Mouse (Mus musculus) 3134 (cell line): Measurements from ENCODE around the gene Zfp362.

ENCODE experiments used
- DNase-seq: peaks from one replicate; pipeline ENCODE4 v3.0.0-alpha.2; 2011; ENCODE audit warnings: low spot score; ENCODE audit not compliant: insufficient read length; ENCODE audit errors: extremely low read depth

The Zfp362 gene

DNA sequence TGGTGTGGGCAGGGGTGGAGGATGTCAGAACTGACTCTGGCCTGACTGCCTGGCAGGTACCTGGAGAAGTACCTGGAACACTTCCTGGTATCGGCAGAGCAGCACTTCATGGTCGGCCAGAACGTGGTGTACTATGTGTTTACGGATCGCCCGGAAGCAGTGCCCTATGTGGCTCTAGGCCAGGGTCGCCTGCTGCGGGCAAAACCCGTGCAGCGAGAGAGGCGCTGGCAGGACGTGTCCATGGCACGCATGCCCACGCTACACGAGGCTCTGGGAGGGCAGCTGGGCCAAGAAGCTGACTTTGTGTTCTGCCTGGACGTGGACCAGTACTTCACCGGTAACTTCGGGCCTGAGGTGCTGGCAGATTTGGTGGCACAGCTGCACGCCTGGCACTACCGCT, 38.9 kb downstream of the Zfp362 start:
- no peak for DNase-seq

DNA sequence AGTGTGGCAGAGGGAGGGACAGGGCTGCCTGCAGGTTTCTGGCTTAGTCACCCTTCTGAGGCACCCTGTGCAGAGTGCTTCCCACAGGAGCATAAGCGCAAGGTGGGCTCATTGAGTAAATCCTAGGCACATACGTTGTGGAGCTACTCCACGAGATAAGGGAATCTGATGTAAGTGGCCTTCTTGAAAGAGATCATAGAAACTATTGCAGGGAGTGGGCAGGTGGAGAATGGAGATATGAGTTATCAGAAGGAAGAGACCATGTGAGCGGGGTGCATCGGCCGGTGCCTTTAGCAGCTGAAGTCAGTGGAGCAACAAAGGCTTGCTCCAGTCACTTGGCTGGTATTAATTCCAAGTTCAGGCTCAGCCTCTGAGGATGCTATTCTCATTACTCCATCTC, 45.8 kb downstream of the Zfp362 start:
- no peak for DNase-seq

DNA sequence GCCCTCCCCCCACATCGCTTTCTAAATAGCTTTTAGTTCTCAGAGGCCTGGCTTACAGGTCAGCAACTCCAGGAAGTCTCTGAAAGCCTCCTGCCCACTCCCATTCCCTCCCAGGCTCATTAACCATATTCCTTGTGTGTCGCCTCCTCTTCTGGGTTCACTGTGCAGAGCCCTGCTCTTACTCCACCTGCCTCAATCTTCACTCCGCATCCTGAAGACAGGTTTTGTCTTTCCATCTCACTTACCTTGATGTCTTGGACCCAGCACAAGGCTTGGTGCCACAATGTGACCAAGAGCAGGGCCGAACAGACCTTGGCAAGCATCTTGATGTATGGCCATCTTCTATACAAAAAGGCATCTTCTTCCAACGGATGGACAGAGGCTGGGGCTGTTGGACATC, 46.6 kb downstream of the Zfp362 start:
- no peak for DNase-seq

DNA sequence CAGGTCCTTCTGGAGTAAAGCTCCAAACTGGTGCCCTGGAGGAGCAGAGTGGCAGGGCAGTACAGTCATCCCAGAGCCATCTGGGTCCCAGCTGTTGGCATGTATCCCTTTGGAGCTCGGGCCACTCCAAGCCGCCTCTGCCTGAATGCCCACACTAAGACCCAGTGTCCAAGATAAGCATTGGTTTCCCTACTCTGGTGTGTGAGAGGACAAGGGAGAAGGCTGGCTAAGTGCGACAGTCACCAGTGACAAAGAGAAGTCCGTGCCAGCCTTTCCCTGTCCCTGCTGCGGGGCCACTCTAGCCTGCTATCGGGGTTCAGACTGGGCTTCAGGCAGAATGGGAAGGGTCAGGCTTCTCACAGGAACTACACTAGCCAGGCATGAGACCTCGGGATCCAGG, 49.9 kb downstream of the Zfp362 start:
- DNase-seq: no peak

DNA sequence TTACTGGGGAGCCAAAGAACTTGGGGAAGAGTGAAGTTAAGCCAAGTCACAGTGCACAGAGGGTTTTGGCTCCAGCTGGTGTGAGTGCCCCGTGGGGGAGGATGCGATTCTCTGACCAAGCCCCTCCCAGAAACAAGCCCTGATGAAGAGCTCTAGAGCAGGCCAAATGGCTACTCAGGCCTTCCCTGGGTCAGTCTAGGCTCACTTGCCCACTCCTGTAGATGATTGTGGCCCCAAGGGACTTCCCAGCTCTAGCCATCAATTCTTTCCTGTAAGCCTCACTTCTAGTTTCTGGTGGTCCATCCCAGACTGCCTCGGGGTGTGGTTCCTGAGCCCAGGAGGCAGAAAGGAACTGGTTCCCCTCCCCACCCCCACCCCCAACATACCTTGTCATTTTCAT, 50.8 kb downstream of the Zfp362 start, which contains the start of gene A3galt2:
Gene A3galt2 (plus strand): TSS at position 301 of the 400 bp plus-strand sequence.
- no peak for DNase-seq

DNA sequence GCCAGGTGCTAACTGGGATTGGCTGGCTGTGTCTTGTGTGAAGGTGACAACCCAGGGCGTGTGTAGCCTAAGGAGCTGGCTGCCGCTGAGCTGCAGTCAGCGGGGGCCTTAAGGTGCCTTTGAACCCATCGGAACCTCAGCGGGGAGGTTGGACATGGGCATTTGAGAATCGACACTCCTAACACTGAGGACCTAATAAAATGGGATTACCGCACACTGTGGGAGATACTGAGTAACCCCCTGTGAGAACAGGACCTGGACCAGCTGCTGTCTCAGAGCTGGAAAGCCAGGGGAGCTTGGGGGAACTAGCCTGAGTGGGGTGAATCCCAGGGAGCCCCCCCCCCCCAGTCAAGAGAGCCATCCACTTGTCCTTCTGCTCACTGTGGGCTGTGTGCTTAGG, 52.3 kb downstream of the Zfp362 start:
- no peak for DNase-seq

DNA sequence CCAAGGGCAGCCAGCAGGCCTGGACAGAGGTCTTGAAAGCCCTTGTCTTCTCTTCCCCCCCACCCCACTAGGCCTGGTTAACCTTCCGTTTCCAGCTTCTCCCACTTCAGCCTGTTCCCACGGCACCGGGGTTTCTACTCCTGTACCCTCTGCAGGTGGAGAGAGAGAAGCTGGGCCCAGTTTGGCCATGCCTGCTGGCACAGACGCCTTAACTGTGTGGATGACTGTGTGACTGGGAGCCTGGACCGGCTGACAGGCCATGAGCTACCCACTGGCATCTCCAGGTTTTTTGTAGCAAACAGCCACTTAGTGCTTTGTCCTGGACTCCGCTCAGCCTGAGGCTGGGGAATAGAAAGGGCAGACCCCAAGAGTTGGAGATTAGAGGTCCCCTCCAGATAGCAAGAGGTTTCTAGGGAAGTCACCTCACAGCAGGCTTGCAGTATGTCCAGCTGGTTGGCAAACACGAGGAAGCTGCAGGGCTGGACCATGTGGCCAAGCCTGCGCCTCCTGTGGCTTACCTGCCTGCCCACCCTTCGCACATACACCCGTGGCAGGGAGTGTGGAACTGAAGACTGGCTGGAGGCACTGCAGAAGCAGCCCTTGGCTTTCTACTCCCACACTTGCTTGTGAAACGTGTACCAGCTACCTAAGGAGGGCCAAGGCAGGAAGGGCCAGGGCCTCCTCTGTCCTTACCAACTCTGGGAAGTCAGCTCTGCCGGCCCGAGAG, 53.7 kb downstream of the Zfp362 start:
- DNase-seq: no peak

DNA sequence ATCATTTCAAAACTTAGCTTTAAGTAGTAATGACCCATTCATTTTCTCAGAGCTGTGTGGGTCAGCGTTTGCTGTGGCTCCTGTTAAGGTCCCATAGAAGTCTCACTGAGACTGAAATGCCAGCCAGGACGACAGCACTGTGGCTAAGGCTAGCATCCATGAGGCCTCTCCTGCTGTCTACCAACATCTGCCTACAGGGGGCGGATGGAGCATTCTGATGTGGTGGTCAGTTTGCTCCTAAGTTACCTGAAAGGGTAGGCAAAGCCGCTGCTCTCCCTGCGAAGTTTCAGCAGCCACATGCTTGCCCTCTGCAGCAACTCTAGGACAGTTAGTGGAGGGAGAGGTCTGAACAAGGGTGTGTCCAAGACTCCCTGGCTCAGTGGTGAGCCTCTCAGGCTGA, 54.8 kb downstream of the Zfp362 start:
- no peak for DNase-seq

DNA sequence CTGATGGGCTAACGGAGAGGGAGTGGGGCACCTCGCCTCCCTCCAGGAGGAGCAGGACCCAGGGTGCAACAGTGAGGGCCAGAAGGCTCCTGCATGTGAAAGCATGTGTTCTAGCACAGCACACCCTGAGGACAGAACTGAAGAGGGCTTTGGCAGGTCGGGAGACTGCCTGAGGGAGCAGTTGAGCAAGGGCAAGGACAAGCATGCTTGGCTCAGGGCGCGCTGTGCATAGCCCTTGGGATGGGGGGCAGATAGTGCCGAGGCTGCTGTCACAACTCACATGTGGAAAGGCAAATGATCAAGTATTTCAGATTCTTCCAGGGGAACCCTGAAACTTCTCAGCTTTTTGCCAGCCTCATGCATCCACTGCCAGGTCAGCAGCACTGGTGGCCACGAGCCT, 57.5 kb downstream of the Zfp362 start:
- no peak for DNase-seq

DNA sequence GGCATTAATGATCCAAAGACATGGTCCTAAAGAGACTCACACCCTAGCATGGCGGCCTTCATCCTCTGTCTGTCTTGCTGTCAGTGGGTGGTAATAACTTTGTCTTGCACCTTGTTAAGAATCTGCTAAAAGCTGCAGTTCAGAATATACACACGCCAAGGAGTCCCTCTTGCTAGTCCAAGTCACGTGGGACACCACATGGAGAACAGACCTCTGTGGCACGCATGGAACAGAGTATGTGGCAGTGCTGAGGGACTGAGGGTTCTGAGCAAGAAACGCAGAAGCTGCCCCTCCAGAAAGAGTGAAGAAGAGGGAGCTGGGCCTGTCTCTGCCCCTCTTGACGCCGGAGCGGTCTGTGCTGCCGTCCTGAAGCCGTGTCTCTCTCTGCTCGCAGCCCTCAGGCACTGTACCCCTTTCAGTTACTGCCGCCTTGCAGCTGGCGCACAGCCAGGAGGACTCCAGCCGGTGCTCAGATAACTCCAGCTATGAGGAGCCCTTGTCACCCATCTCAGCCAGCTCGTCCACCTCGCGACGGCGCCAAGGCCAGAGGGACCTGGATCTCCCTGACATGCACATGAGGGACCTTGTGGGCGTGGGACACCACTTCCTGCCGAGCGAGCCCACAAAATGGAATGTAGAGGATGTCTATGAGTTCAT, 58.1 kb downstream of the Zfp362 start:
- no peak for DNase-seq

DNA sequence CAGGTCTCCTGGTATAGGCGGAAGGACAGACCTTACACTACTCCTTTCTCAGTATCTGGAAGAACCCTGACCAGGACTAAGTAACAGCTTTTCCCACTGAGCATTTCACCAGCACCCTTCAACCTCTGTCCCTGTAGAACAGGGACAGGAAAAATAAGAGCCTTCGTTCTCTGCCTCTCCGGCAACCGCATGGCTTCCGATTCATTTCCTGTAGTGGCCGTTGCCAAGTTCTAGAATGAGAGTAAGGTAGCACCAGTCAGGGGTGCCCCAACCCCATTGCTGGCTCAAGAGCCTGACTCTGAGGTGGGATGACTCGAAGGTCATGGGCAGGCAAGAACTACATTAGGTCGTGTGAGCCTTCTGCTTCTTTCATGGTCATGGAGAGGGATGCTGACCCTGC, 60.7 kb downstream of the Zfp362 start:
- no peak for DNase-seq

DNA sequence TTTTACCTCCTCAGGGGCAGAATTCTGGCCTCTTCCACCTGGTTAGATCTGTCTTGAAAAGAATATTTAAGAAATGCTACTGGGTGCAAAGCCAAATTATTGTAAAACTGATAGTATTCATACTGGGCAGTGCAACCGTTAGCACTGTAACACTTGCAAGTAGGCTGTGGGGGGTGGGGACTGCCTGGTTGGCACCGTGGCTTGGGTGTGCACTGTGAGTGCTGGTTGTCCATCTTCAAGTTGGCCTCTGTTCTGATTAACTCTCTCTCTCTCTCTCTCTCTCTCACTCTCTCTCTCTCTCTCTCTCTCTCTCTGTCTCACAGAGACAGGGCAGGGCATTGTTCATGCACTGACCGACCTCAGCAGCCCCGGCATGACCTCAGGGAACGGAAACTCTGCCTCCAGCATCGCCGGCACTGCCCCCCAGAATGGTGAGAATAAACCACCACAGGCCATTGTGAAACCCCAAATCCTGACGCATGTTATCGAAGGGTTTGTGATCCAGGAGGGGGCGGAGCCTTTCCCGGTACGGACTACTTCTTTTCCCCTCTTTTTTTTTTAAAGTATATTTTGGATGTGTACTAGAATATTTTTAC, 62.7 kb downstream of the Zfp362 start:
- no peak for DNase-seq

DNA sequence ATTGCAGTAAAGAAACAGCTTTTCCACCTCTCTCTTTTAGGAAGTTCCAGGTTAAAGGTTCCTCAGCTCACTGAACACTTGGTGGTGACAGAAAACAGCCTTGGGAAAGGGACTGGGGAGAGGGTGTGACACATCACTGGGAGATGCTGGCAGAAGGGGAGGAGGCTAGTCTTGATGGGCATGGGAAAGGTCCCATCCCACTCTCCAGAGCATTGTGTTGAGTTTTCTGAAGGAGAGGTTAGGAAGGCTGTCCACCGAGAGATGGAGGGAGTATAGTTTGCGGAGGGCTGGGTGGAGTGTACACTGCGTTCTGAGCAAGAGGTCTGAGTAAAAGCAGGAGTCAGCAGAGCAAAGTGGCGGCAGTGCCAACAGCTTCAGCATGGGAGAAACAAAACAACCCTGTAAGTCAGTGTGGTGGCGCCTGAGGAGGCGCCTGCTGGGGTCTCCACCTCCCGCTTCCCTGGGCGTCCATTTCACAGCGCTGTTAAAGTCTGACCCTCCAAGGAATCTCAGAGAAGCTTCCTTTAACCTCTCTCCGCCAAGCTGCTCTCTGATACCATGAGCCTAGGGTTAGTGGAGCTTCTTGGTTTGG, 63.4 kb downstream of the Zfp362 start:
- DNase-seq: no peak

DNA sequence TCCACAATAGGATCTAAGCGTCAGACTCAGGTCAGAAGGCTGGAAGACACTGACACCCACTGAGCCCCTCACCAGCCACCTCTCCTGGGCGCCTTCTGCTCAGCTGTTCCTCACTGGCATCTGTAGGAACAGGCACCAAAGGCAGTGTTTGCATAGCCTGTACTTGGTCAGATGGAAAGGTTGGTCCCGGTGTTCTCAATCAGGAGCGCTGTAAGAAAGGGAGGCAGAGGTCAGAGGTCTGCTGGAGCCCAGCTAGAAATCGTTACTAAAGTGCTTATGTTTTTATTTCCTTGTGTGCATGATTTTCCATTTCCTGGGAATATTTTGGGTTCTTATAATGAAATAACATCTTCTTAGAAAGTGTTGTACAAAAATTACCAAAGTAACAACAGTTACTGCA, 63.9 kb downstream of the Zfp362 start:
- no peak for DNase-seq

DNA sequence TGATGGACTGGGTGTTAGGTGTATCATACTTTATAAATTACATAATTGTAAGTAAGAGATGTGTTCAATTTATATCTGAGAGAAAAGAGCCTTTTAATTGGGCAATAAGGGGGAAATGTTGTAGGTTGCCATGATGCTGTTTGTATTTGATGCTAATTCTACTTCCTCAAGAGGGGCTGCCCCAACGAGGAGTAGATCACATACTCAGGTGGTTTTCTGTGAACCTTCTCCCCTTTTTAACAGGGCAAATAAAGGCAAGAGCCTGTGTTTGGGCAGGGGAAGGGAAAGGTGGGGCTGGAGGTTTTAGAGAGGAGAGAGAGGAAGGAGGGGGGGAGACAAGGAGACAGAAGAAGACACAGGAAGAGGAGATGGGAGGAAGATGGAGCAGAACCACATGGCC, 65.0 kb downstream of the Zfp362 start:
- DNase-seq: no peak

DNA sequence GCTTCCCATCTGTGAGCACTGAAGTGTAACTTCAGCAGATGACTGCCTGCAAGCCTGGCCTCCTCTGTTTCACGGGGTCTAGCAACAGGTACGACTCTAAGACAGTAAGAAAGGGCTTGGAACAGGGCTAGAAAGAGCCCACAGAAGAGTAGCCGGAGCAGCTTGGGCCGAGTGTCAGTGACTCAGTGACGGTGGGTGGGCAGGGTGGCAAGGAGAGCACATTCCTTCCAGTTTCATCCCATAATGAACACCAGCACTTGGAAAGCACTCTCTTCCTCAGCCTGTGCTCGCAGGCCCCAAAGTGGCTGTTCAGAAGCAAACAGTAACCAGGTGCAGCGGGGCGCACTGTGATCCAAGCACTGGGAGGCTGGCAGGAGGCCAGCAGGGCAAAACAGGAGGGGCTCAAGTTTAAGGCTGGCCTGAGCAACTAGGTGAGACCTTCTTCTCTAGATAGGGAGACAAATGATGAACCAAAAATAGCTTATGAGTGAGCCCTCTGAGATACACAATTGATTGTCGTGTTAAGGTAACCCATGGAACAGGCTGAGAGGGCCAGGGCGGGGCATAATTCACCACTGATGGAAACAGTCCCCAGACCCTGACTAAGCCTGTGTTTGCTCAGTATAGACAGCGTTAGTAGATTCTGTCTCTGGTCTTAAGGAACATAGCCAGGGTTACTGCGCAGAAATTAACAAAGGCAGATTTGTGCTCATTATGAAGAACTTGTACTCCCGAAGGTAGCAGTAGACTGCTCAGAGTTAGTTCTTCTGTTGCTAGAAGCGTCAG, 67.8 kb downstream of the Zfp362 start:
- DNase-seq: no peak

DNA sequence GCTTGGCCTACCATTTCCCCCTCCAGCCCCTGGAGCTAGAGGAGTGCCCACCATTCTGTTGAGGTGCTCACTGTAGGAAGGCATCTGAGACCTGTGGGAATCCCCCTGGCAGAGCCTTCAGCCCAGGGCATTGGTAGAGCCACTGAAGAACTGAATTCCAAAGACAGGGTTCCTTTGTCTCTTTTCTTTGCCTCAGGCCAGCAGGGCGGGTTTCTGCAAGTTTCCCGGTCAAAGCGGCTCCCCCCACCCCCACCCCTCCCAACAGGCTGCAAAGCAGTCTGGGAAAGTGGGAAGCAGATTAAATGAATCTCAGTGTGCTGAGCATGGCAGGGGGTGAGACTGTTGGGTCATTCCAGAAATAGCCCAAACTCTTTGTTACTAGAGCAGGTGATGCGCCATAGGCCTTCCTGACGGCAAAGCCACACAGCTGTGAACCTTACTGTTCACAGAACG, 68.7 kb downstream of the Zfp362 start:
- DNase-seq: no peak

DNA sequence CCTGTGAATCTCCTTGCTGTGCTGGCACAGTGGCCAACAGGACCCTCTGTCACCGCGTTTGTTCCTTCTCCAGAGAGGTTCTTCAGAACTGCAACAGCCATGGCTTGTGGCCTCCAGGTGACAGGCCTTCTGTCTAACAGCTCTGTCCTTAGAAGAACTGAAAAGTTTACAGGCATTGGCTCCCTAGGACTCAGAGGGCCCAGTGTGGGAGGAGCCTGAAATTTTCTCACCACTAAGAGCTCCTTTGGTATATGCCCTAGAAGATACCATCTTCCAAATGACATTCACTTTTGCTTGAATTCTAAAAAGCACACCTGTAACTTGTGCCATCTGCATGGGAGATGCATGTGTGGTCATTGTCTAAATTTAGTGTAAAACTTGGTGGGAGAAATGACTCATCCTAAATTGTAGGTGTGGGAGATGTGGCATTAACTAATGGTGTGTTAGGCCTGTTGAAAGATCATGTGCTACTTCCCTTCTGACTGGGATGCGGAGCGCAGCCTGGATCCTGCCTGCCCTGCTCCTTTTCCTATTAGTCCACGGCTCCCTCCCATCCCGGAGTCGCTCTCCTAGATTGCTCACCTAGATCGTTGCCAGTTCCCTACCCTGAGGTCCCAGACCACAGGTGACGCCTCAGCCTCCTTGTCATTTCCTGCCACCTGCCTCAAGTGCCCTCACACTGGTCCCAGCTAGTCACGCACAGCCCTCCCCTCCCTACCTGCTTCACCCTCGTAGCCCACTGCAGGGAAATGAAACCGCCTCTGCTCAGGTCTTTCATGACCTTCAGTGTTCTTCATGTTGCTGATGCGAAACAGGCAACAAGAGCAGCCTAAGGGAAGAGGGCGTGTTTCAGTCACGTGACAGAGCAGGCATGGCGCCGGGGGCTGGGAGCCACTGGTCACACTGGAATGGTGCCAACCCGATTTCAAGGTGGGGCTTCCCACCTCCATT, 70.8 kb downstream of the Zfp362 start:
- peak; percentile 52 for DNase-seq

DNA sequence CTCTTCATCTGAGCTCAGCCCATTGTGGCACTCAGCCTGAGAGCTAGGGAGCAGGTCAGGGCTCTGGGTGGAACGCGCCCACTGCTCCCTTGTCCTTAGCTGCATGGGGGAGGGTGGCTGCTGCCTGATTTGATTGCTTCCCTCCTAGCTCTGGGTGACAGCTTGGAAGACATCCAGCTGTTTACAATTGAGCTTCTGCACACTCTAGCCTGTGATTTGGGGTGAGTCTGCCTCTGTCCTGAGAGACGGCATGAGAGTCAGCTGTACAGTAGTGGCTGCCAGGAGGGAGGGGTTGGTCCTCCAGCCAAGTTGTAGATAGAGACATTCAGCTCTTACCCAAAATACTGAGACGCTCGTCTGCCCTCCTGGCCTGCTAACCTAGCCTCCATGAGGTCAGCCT, 71.6 kb downstream of the Zfp362 start:
- DNase-seq: peak; percentile 52

DNA sequence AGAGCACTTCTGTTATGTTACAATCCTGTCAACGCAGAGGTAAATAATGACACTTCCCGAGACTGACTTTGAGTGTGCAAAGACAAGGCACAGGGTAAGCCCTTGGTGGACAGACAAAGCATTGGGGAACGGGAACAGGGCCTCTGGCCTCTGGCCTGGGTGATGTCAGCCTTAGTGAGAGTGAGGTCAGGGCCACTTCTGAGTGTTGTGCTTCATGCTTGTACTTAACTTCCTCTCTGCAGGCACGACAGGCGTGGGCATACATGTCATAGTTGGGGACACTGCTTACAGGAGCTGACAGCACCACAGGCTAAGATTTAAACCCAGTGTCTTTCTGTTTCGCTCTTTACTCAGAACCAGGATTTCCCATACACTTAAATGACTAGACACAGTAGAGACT, 72.3 kb downstream of the Zfp362 start:
- DNase-seq: no peak
